Mouse (Mus musculus): ENCODE data around the gene Abhd17a. TPM values are rescaled to one million over a fixed set of nuclear protein-coding genes. Genes with fewer than 3 reads are reported as not detected.

Gene Abhd17a
- total RNA-seq, 2 experiments from 2014 or later: 50.1 to 51.1 TPM

- intact Hi-C loops (cut with DNase I): no loop called here
- no peak for DNase-seq (ENCODE audit: low spot score)
Measured at GRCm38 (mm10) chr10:80578911-80579310, 11.2 kb downstream of the Abhd17a start.

GRCm38 (mm10) chr10:80578131-80578750 is 11.9 kb downstream of the Abhd17a start:
- peak; percentile 77 for DNase-seq (ENCODE audit: low spot score)
- intact Hi-C loops (cut with DNase I): no loop called here

DNA sequence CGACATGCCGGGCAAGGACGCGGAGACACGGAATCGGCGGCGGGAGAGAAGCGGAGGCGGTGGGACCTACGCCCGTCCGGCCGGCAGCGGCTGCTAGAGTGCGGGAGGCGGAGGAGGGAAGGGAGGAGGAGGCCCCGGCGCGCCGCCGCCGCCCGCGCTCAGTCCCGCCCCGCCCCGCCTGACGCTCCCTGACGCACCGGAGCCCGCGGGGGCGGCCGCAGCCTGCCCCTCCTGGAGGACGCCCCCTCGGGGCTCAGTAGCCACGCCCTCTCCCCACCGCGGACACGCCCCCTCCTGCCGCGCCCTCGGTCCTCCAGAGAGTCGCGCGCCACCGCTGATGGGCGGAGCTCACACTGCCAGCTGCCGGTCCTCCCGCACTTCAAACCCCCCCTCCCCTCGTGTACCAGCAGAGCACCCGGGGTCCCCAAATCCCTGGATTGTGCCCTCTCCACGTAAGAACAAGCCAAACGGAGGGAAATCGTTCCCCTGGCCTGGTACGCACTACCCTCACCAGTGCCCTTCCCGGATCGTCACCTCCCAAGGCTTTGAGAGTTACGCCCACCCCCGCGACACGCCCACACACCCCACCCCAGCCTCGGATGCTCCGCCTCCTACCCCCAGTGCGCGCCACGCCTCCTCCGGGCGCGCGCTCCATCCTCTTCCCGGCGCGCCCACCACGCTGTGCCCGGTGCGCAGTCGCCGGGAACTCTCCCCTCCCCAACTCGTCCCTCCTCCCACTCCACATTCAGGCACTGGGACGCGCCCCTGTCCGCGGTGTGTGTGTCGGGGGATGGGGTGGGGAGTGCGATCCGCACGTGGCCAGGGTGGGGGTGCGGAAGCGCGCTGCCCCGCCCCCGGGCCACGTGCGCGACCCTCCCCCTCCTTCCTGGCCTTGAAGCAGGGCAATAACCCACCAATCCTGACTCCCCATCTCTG is 12.7 kb downstream of the Abhd17a start, which contains the start of gene Klf16:
Gene Klf16 (minus strand): TSS at position 127 of the 936 bp plus-strand sequence.
- peak; percentile 96 for DNase-seq (ENCODE audit: low spot score)
- intact Hi-C loops (cut with DNase I): no loop called here

DNA sequence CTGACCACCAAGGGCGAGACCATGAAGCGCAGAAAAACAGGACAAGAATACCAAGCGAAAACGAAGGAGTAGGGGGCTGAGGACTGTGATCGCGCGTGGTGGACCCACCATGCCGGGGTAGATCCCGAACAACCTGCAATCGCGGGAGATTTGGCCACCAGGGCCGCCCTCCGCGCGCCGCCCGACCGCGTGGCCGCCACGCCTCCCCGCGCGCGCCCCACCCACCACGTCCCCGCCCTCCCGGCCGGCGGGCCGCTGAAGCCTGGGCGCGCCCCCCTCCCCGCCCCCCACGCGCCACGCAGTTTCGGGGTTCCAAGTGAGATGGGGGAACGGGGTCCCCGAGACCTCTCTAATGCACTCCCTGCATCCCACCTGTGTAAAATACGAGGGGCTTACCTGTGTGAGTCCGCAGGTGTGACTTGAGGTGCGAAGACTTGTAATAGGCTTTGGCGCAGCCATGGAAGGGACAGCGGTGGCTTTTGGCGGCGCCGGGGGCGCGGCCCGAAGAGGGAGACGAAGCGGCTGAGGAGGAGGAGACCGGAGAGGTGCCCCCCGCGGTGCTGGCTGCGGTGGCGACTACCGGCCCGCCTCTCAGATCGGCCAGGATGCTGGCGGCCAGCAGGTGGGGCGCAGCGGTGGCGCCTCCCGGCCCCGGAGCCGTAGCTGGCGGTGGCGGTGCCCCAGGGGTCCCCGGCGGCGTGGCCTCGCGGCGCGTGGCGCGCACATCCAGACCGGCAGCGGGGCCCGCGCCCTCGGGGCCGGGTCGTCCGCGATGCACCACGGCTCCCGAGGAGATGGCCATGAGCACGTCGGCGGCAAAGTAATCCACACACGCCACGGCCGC is 13.6 kb downstream of the Abhd17a start:
- intact Hi-C loops (cut with DNase I): no loop called here
- DNase-seq (ENCODE audit: low spot score): no peak

- no peak for DNase-seq (ENCODE audit: low spot score)
- intact Hi-C loops (cut with DNase I): no loop called here
Measured at GRCm38 (mm10) chr10:80575925-80576324, 14.2 kb downstream of the Abhd17a start.

GRCm38 (mm10) chr10:80574896-80575295 is 15.2 kb downstream of the Abhd17a start:
- intact Hi-C loops (cut with DNase I): no loop called here
- DNase-seq (ENCODE audit: low spot score): no peak

- no peak for DNase-seq (ENCODE audit: low spot score)
- intact Hi-C loops (cut with DNase I): no loop called here
Measured at GRCm38 (mm10) chr10:80573944-80574343, 16.2 kb downstream of the Abhd17a start.

GRCm38 (mm10) chr10:80572477-80572876 is 17.7 kb downstream of the Abhd17a start:
- DNase-seq (ENCODE audit: low spot score): no peak
- intact Hi-C loops (cut with DNase I): no loop called here

DNA sequence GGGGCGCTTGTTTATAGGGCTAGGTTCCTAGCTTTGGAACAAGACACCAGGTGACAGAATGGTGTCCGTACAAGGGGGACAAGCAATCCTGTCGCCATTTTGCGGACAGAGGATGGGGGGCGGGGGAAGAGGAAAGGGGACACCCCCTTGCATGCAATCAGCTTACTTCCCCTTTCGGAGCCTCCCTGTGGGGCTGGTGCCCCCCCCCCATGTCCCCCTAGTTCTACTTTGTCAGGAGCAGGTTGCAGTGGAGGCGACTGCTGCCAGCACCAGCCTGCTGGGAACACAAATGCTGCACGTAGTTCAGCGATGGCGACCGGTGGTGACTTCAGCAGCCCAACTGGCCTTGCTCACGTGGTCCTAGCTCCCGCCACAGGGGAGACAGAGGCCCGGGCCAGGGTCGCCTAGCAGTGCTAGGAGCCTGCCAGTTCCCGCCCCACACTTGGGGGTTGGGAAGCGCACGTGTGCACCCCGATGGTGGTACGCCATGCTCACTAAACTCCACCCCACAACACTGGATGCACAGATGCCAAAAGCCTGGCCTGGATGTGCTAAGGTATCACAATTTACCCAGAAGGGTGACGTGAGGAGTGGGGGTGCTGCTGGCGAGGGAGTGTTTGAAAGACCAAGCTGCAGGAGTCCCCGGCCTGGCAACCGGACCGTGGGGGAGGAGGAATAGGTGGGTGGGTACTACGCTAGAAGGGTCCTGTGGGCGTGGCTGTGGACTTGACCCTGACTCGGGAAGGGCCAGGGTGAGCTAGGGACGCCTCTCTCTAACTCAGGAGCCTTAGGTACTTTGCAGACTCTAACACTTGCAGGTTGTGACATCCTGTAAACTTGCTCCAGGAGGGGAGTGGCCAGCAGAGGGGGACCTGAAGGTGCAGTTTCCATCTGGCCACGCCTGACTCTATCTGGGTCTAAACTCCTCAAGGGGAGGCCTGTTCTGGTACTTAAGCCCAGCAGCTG is 19.0 kb downstream of the Abhd17a start:
- no peak for DNase-seq (ENCODE audit: low spot score)
- intact Hi-C loops (cut with DNase I): no loop called here

DNA sequence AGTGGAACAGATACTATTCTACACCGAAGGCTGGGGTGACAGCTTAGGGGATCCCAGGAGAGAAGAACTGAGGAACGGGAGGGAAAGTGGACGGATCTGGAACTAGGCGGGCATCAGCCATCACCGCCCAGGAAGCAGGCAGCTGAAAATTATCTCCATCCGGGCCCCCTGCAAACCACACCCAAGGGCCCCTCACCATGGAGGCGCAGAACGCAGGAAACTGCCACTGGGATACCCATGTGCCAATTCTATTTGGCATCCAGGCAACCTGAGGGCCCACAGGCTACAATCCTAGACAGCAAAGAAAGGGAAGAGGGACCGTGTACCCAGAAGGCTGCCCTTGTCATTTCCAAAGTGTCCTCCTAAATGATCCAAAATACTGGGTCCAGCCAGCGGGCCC is 19.7 kb downstream of the Abhd17a start:
- intact Hi-C loops (cut with DNase I): no loop called here
- DNase-seq (ENCODE audit: low spot score): no peak

GRCm38 (mm10) chr10:80569664-80570066 is 20.5 kb downstream of the Abhd17a start:
- intact Hi-C loops (cut with DNase I): no loop called here
- peak; percentile 39 for DNase-seq (ENCODE audit: low spot score)

DNA sequence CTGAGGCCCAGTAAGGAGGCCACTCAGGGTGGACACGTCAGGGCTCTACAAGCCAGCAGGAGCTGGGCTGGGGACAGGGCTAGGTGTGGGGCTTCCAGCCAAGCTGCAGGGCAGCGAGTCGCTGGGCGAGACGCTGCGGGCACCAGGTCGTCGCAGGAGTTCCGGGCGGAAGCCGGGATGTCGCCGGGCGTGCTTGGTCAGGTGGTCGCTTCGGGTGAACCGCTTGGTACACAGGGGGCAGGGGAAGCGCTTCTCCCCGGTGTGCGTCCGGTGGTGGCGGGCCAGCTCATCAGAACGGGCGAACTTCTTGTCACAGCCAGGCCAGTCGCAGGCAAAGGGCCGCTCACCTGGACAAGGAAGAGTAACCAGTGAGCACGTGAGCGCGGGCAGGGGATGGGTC is 21.3 kb downstream of the Abhd17a start:
- no peak for DNase-seq (ENCODE audit: low spot score)
- intact Hi-C loops (cut with DNase I): no loop called here

GRCm38 (mm10) chr10:80566375-80567092 is 23.6 kb downstream of the Abhd17a start:
- DNase-seq (ENCODE audit: low spot score): peak; percentile 42
- intact Hi-C loops (cut with DNase I): loop anchor here (1.0 kb wide), 1 partner anchor 122 kb away; no protein-coding TSS in a partner anchor

DNA sequence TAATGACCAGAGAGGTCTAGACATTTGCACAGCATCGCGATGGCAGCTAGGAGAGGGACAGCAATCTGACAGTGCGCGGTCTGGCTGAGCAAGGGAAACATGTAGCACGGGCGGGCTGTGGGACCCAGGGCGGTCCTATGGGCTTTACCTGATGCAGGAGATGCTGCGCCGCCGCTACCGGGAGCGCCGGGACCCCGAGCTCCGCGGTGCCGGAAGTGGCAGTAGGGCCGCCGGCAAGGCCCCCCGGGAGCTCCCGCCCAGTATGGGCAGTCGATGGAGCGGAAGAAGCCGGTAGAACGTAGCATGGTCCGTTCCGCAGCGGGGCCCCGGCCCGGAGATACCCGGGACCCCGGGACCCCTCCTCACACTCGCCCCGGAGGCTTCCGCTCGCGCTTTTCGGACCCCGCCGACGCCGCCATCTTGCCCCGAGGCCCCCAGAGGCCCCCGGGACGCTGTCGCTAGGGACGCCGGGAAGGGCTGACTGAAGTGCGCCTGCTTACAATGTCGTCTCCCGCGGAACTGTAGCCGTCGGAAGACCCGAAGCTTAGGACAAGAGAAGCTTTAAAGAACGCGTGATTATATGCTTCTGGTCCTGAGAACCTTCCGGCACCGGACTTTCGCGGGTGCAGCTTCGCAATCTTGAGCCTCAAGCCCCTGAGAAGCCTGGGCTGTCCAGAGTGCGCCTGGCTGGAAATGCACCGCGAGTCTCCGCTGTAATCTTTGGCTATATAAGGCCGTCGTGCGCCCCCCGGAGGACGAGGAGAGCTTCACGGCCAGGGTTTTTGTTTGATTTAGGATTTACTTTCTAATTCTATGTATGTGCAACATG is 28.8 kb downstream of the Abhd17a start, which contains the start of gene Rexo1:
Gene Rexo1 (minus strand): TSS at position 445 of the 829 bp plus-strand sequence.
- peak; percentile 84 for DNase-seq (ENCODE audit: low spot score)
- intact Hi-C loops (cut with DNase I): no loop called here

GRCm38 (mm10) chr10:80560621-80561020 is 29.5 kb downstream of the Abhd17a start:
- no peak for DNase-seq (ENCODE audit: low spot score)
- intact Hi-C loops (cut with DNase I): no loop called here

GRCm38 (mm10) chr10:80559431-80559830 is 30.7 kb downstream of the Abhd17a start:
- intact Hi-C loops (cut with DNase I): no loop called here
- DNase-seq (ENCODE audit: low spot score): no peak

GRCm38 (mm10) chr10:80557346-80557965 is 32.7 kb downstream of the Abhd17a start:
- no peak for DNase-seq (ENCODE audit: low spot score)
- intact Hi-C loops (cut with DNase I): no loop called here

All from heart, postnatal 25 days (tissue).